Mouse (Mus musculus): ENCODE data around the gene Washc3.

Washc3 gene

GRCm38 (mm10) chr10:88200951-88201638, at the start of gene Washc3:
Gene Washc3, plus strand, starts transcription at chr10:88201093.
- DNase-seq (ENCODE audit: low spot score): peak; percentile 86

- no peak for DNase-seq (ENCODE audit: low spot score)
Measured at GRCm38 (mm10) chr10:88151658-88152057, 49.2 kb upstream of the Washc3 start.

GRCm38 (mm10) chr10:88162096-88162495, 38.8 kb upstream of the Washc3 start:
- DNase-seq (ENCODE audit: low spot score): no peak

- no peak for DNase-seq (ENCODE audit: low spot score)
Measured at GRCm38 (mm10) chr10:88162676-88163075, 38.2 kb upstream of the Washc3 start.

GRCm38 (mm10) chr10:88166158-88166557, 34.7 kb upstream of the Washc3 start:
- no peak for DNase-seq (ENCODE audit: low spot score)

GRCm38 (mm10) chr10:88167438-88168077, 33.3 kb upstream of the Washc3 start:
- DNase-seq (ENCODE audit: low spot score): no peak

GRCm38 (mm10) chr10:88200541-88200940, 352 bp upstream of the Washc3 start:
- no peak for DNase-seq (ENCODE audit: low spot score)

- no peak for DNase-seq (ENCODE audit: low spot score)
Measured at GRCm38 (mm10) chr10:88201650-88202049, 757 bp downstream of the Washc3 start.

GRCm38 (mm10) chr10:88202581-88202980, 1.7 kb downstream of the Washc3 start:
- DNase-seq (ENCODE audit: low spot score): no peak

GRCm38 (mm10) chr10:88203236-88203635, 2.3 kb downstream of the Washc3 start:
- DNase-seq (ENCODE audit: low spot score): no peak

- DNase-seq (ENCODE audit: low spot score): no peak
Measured at GRCm38 (mm10) chr10:88212644-88213043, 11.8 kb downstream of the Washc3 start.

- DNase-seq (ENCODE audit: low spot score): no peak
Measured at GRCm38 (mm10) chr10:88214800-88215514, 14.1 kb downstream of the Washc3 start.

GRCm38 (mm10) chr10:88218161-88218560, 17.3 kb downstream of the Washc3 start:
- DNase-seq (ENCODE audit: low spot score): no peak

GRCm38 (mm10) chr10:88221718-88222117, 20.8 kb downstream of the Washc3 start:
- no peak for DNase-seq (ENCODE audit: low spot score)

- no peak for DNase-seq (ENCODE audit: low spot score)
Measured at GRCm38 (mm10) chr10:88225421-88225820, 24.5 kb downstream of the Washc3 start.

GRCm38 (mm10) chr10:88227962-88228361, 27.1 kb downstream of the Washc3 start:
- DNase-seq (ENCODE audit: low spot score): no peak

- no peak for DNase-seq (ENCODE audit: low spot score)
Measured at GRCm38 (mm10) chr10:88228521-88229017, 27.7 kb downstream of the Washc3 start.

- no peak for DNase-seq (ENCODE audit: low spot score)
Measured at GRCm38 (mm10) chr10:88231671-88232070, 30.8 kb downstream of the Washc3 start.

- no peak for DNase-seq (ENCODE audit: low spot score)
Measured at GRCm38 (mm10) chr10:88232765-88233164, 31.9 kb downstream of the Washc3 start.

- no peak for DNase-seq (ENCODE audit: low spot score)
Measured at GRCm38 (mm10) chr10:88244681-88245080, 43.8 kb downstream of the Washc3 start.

- no peak for DNase-seq (ENCODE audit: low spot score)
Measured at GRCm38 (mm10) chr10:88250300-88250699, 49.4 kb downstream of the Washc3 start.

GRCm38 (mm10) chr10:88252121-88252862, 51.4 kb downstream of the Washc3 start:
- no peak for DNase-seq (ENCODE audit: low spot score)
